Mouse (Mus musculus) lung, postnatal 0 days (tissue): Measurements from ENCODE around the gene Klhl1.

Experiments used
- CTCF ChIP-seq: IDR thresholded peaks from 2 replicates; pipeline ENCODE4 v1.5.1; 2016; ENCODE audit warnings: antibody characterized with exemption, mild to moderate bottlenecking
- EP300 ChIP-seq: IDR thresholded peaks from 2 replicates; pipeline ENCODE4 v1.6.1; 2016; ENCODE audit warnings: antibody characterized with exemption, mild to moderate bottlenecking, control low read depth

DNA sequence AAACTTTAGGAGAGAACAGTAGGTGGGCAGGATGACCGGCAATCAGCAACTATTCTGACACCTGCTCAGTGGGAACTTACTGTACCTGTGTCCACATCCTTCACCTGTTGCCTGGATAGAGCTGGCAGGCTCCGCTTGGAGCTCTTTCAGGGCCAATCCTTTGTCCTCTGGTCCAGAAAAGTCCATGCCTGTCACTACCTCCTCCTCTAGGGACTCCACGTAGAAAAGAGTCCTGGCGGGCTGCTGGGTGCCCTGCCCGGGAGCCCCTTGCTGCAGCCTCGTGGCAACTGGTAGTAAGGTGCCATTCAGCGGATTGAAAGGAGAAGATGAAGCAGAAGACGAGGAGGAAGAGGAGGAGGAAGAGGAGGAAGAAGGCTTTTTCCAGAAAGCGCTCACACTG, 1.2 kb downstream of the Klhl1 start:
- TF ChIP-seq EP300 (no peak), CTCF (no peak)
